Mouse (Mus musculus) intestine, embryonic 16.5 days (tissue): Measurements from ENCODE around the gene Ffar4. TPM values are rescaled to one million over a fixed set of nuclear protein-coding genes. Genes with fewer than 3 reads are reported as not detected.

Experiments
- ATAC-seq: fragments of 200-750 bp; cut with Nextera tagmentation; 2 replicates; pipeline ENCODE4 v1.8.0; 2017; ENCODE audit warnings: moderate TSS enrichment, moderate library complexity
- H3K27ac ChIP-seq: fragments of 300-500 bp; sonication (generic); 2 replicates; pipeline ENCODE4 v1.5.1; 2014; ENCODE audit warnings: mild to moderate bottlenecking, low read length
- H3K27me3 ChIP-seq: fragments of 300-500 bp; sonication (generic); replicated peaks from 2 replicates; pipeline ENCODE4 v1.6.1; 2014; ENCODE audit warnings: low read length, control low read depth, mixed read lengths; ENCODE audit not compliant: control insufficient read depth, insufficient read depth
- H3K36me3 ChIP-seq: fragments of 300-500 bp; sonication (generic); 2 replicates; pipeline ENCODE4 v1.6.1; 2014; ENCODE audit warnings: low read length, control low read depth; ENCODE audit not compliant: control insufficient read depth, insufficient read depth
- H3K4me1 ChIP-seq: fragments of 300-500 bp; sonication (generic); 2 replicates; pipeline ENCODE4 v1.6.1; 2014; ENCODE audit warnings: low read length, control low read depth, mixed read lengths; ENCODE audit not compliant: control insufficient read depth, insufficient read depth
- H3K4me2 ChIP-seq: fragments of 300-500 bp; sonication (generic); 2 replicates; pipeline ENCODE4 v1.6.1; 2014; ENCODE audit warnings: low read depth, low read length, control low read depth
- H3K4me3 ChIP-seq: fragments of 300-500 bp; sonication (generic); 2 replicates; pipeline ENCODE4 v1.5.1; 2014; ENCODE audit warnings: mild to moderate bottlenecking, low read length
- H3K9ac ChIP-seq: fragments of 300-500 bp; sonication (generic); 2 replicates; pipeline ENCODE4 v1.6.1; 2014; ENCODE audit warnings: low read depth, low read length
- H3K9me3 ChIP-seq: fragments of 300-500 bp; sonication (generic); 2 replicates; pipeline ENCODE4 v1.6.1; 2016; ENCODE audit warnings: low read length, control low read depth; ENCODE audit not compliant: control insufficient read depth
- WGBS: fragments of 180-500 bp; shearing (Covaris S2); extraction: QIAGEN DNeasy Blood & Tissue Kit; methylation state at CpG from one replicate; pipeline ENCODE4 v1.1.7; 2014; 5-methylcytosine and 5-hydroxymethylcytosine counted together
- polyA plus RNA-seq: library from polyadenylated mRNA; unstranded; fragments of >200 nt; fragmentation: Nextera tagmentation; extraction: Ambion mirVana; gene quantifications from 2 replicates; pipeline ENCODE4 v1.2.1, GENCODE M21; 2015

Ffar4 gene
- polyA plus RNA-seq, 1 experiment from 2014 or later, result 7.5 TPM

- no peaks in the 10 kb centered on the region for H3K9me3 ChIP-seq
- no peaks in the 10 kb centered on the region for H3K4me1 ChIP-seq
- no peak overlapping the region for H3K4me3 ChIP-seq
- H3K36me3 ChIP-seq, result no peaks in the 10 kb centered on the region
- no peaks in the 10 kb centered on the region for H3K27me3 ChIP-seq
- WGBS, result 91% methylated on average over 3 of the region's 3 CpGs
- no peak overlapping the region for H3K27ac ChIP-seq
- no peak overlapping the region for H3K4me2 ChIP-seq
- no peak overlapping the region for H3K9ac ChIP-seq
- ATAC-seq, result no peak
Measured at GRCm38 (mm10) chr19:38063201-38063600, 33.7 kb upstream of the Ffar4 start.

DNA sequence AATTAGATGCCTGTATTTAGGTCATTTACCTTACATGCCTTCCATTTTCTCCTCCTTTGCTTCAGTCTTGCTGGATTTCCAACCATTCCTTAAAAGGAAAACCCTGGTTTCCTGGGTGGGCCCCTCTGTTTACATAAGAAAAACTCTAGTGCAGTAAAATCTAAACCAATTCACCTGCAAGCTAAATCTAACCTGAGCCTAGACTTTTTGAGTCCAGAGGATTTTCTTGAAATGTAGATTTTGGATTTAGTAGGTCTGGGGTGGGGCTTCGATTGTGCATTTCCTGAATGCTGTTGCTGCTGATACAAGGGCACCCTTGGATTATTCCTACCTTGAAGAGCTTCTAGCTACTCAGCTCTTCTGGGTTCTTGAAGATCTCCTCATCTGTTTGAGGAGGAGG is 32.8 kb upstream of the Ffar4 start:
- Histone ChIP-seq H3K27me3 (no peaks in the 10 kb centered on the region), H3K4me3 (no peak overlapping the region), H3K36me3 (no peaks in the 10 kb centered on the region), H3K9me3 (no peaks in the 10 kb centered on the region), H3K27ac (no peak overlapping the region), H3K4me2 (no peak overlapping the region), H3K9ac (no peak overlapping the region), H3K4me1 (no peaks in the 10 kb centered on the region)
- no peak for ATAC-seq
- 96% methylated on average over 1 of the region's 1 CpGs for WGBS

DNA sequence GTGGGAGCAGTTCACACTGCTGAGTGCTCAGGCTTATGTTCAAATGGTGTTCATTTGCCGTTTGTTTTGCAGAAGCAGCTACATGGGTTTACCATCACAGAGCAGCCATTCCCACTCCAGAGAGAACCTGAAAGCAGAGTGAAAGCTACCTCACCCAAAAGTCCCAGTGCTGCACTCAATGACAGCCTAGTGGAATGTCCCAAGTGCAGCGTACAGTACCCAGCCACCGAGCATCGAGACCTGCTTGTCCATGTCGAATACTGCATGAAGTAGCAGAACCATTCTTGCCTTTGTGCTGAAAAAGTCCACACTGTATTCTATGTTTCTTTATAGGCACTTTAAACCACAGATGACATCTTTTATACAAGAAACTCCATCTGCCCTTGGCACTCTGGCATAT is 23.6 kb upstream of the Ffar4 start:
- 95% methylated on average over 5 of the region's 5 CpGs for WGBS
- Histone ChIP-seq H3K27me3 (no peaks in the 10 kb centered on the region), H3K36me3 (peaks cover 15% of the 10 kb centered on the region)

DNA sequence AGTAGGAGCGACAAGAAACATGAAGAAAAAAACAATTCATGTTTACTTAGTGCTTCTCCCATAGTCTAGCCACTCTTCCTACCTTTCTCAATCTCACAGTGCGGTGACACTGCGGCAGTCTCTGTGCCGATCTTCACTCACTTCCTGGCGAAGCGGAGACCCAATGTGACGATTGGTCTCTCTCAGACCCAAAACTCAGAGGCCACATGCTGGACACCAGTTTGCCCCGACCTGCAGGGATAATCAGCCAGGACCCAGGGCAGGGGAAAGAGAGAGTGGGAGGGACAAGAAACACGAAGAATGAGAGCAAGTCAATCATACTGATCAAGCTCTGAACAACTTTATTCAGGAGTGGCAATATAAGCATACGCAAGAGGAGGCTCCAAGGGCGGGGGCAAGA is 21.8 kb upstream of the Ffar4 start:
- H3K4me1 ChIP-seq, result no peaks in the 10 kb centered on the region
- WGBS, result 81% methylated on average over 11 of the region's 11 CpGs
- no peak for ATAC-seq
- no peak overlapping the region for H3K4me2 ChIP-seq
- H3K9me3 ChIP-seq, result no peaks in the 10 kb centered on the region
- no peak overlapping the region for H3K27ac ChIP-seq
- no peak overlapping the region for H3K4me3 ChIP-seq
- H3K9ac ChIP-seq, result no peak overlapping the region
- peaks cover 13% of the 10 kb centered on the region for H3K36me3 ChIP-seq
- no peaks in the 10 kb centered on the region for H3K27me3 ChIP-seq

More for the DNA sequence above, 23.6 kb upstream of the Ffar4 start:
- no peak overlapping the region for H3K27ac ChIP-seq
- ATAC-seq, result no peak
- no peaks in the 10 kb centered on the region for H3K4me1 ChIP-seq
- no peak overlapping the region for H3K4me2 ChIP-seq
- H3K9me3 ChIP-seq, result no peaks in the 10 kb centered on the region
- H3K9ac ChIP-seq, result no peak overlapping the region
- no peak overlapping the region for H3K4me3 ChIP-seq

GRCm38 (mm10) chr19:38076251-38076650 is 20.6 kb upstream of the Ffar4 start:
- Histone ChIP-seq H3K9ac (no peak overlapping the region), H3K27me3 (no peaks in the 10 kb centered on the region), H3K4me1 (no peaks in the 10 kb centered on the region), H3K9me3 (no peaks in the 10 kb centered on the region), H3K36me3 (0 out of 2 replicates have a peak, but pooled peaks cover 4% of the 10 kb centered on the region), H3K4me3 (no peak overlapping the region), H3K27ac (no peak overlapping the region; the same call in 1 of the 2 replicates), H3K4me2 (no peak overlapping the region)
- 70% methylated on average over 2 of the region's 2 CpGs for WGBS
- ATAC-seq, result no peak

- Histone ChIP-seq H3K27me3 (no peaks in the 10 kb centered on the region), H3K4me1 (no peaks in the 10 kb centered on the region), H3K9ac (no peak overlapping the region), H3K36me3 (0 out of 2 replicates have a peak, but pooled peaks cover 4% of the 10 kb centered on the region), H3K27ac (no peak overlapping the region), H3K4me3 (no peak overlapping the region), H3K4me2 (no peak overlapping the region), H3K9me3 (no peaks in the 10 kb centered on the region)
- peak; percentile 38 for ATAC-seq
- 64% methylated on average over 3 of the region's 3 CpGs for WGBS
Measured at GRCm38 (mm10) chr19:38077851-38078540, 18.9 kb upstream of the Ffar4 start.

GRCm38 (mm10) chr19:38081361-38081760 is 15.5 kb upstream of the Ffar4 start:
- Histone ChIP-seq H3K27me3 (no peaks in the 10 kb centered on the region), H3K9me3 (no peaks in the 10 kb centered on the region), H3K4me3 (no peak overlapping the region), H3K4me1 (no peaks in the 10 kb centered on the region), H3K4me2 (no peak overlapping the region), H3K36me3 (no peaks in the 10 kb centered on the region), H3K9ac (no peak overlapping the region), H3K27ac (no peak overlapping the region)
- no peak for ATAC-seq
- 81% methylated on average over 3 of the region's 3 CpGs for WGBS

DNA sequence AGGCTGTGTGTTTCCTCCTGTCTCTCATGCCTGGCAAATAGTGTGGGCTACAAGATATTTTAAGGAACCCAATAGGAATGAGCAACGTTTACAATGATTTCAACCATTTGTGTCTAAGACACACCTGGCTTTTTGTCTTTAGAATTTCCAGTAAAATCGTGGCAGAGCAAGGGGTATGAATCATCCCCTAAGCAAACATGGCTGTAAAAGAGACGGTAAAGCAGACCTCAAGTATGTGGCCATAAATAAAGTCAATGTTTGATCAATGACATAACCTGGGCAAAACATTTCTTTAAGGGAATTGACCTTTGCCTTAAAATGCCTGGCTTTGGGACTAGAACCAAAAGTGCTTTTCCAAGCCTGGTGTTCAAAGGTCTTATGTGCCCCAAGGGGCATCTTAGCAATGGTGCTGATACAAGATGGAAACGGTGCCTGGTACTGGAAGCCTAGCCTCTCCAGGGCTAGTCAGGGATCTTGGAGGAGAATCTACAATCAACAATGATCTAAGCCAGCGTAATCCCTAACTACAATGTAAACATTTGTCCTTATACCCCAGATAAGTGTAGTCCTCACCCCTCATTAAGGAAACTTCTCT is 13.8 kb upstream of the Ffar4 start:
- no peak overlapping the region for H3K4me2 ChIP-seq
- peak overlapping the region; percentile 50; the same call in 1 of the 2 replicates for H3K27ac ChIP-seq

GRCm38 (mm10) chr19:38085841-38086240 is 11.0 kb upstream of the Ffar4 start:
- no peaks in the 10 kb centered on the region for H3K9me3 ChIP-seq
- H3K4me1 ChIP-seq, result no peaks in the 10 kb centered on the region
- H3K9ac ChIP-seq, result no peak overlapping the region
- no peak overlapping the region for H3K27ac ChIP-seq
- no peak for ATAC-seq
- no peak overlapping the region for H3K4me3 ChIP-seq
- H3K4me2 ChIP-seq, result no peak overlapping the region
- no peaks in the 10 kb centered on the region for H3K27me3 ChIP-seq
- H3K36me3 ChIP-seq, result no peaks in the 10 kb centered on the region
- WGBS, result 83% methylated on average over 4 of the region's 4 CpGs

More for the DNA sequence above, 13.8 kb upstream of the Ffar4 start:
- H3K36me3 ChIP-seq, result no peaks in the 10 kb centered on the region
- H3K9me3 ChIP-seq, result no peaks in the 10 kb centered on the region
- H3K9ac ChIP-seq, result no peak overlapping the region
- no peaks in the 10 kb centered on the region for H3K4me1 ChIP-seq
- no peaks in the 10 kb centered on the region for H3K27me3 ChIP-seq
- peak; percentile 81 for ATAC-seq
- H3K4me3 ChIP-seq, result no peak overlapping the region
- WGBS, result 22% methylated on average over 5 of the region's 5 CpGs
